Mouse (Mus musculus): ENCODE measurements at regions not wholly inside any gene's neighbourhood (a gene's known extent, or its start where the extent isn't known, plus 50 kb on each side); places are given as distances from the start of the nearest gene placed in this dataset.

GRCm38 (mm10) chr9:71027626-71028025 lies 75.6 kb upstream of the Lipc start:
- DNase-seq (ENCODE audit: low spot score) (peak; percentile 32), ATAC-seq (no peak)
- no peak for TF ChIP-seq CTCF (IDR thresholded peaks at IDR 0.05)
- no peak for TF ChIP-seq EP300 (IDR thresholded peaks at IDR 0.05)
- Histone ChIP-seq H3K27me3 (replicated peaks; ENCODE audit: insufficient read depth, low read length) (no peaks in the 10 kb centered on the region), H3K27ac (ENCODE audit: low read length) (no peak overlapping the region), H3K4me2 (replicated peaks; ENCODE audit: low read depth, low read length) (no peak overlapping the region), H3K9me3 (ENCODE audit: low read length) (no peaks in the 10 kb centered on the region), H3K9ac (replicated peaks; ENCODE audit: low read depth) (no peak overlapping the region), H3K4me3 (ENCODE audit: low read depth, low read length) (no peak overlapping the region), H3K4me1 (ENCODE audit: insufficient read depth, low read depth, low read length) (no peaks in the 10 kb centered on the region), H3K36me3 (ENCODE audit: insufficient read depth, low read length) (no peaks in the 10 kb centered on the region)
- WGBS, result 44% methylated on average over 2 of the region's 2 CpGs

- DNase-seq (ENCODE audit: low spot score) (no peak), ATAC-seq (no peak)
- TF ChIP-seq CTCF (IDR thresholded peaks at IDR 0.05) (no peak), EP300 (IDR thresholded peaks at IDR 0.05) (no peak)
- 64% methylated on average over 3 of the region's 3 CpGs for WGBS
- Histone ChIP-seq H3K36me3 (ENCODE audit: insufficient read depth, low read length) (no peaks in the 10 kb centered on the region), H3K27me3 (replicated peaks; ENCODE audit: insufficient read depth, low read length) (no peaks in the 10 kb centered on the region), H3K4me3 (ENCODE audit: low read depth, low read length) (no peak overlapping the region), H3K27ac (ENCODE audit: low read length) (no peak overlapping the region), H3K9ac (replicated peaks; ENCODE audit: low read depth) (no peak overlapping the region), H3K4me2 (replicated peaks; ENCODE audit: low read depth, low read length) (no peak overlapping the region), H3K9me3 (ENCODE audit: low read length) (no peaks in the 10 kb centered on the region), H3K4me1 (ENCODE audit: insufficient read depth, low read depth, low read length) (no peaks in the 10 kb centered on the region)
These were observed 73.2 kb upstream of the Lipc start for GRCm38 (mm10) chr9:71025196-71025595.

GRCm38 (mm10) chr9:71018206-71018605 lies 66.2 kb upstream of the Lipc start:
- no peaks in the 10 kb centered on the region for H3K36me3 ChIP-seq (ENCODE audit: insufficient read depth, low read length)
- H3K27ac ChIP-seq (ENCODE audit: low read length), result no peak overlapping the region
- H3K9ac ChIP-seq (replicated peaks; ENCODE audit: low read depth), result no peak overlapping the region
- no peak for TF ChIP-seq EP300 (IDR thresholded peaks at IDR 0.05)
- no peak for TF ChIP-seq CTCF (IDR thresholded peaks at IDR 0.05)
- DNase-seq (ENCODE audit: low spot score) (no peak), ATAC-seq (no peak)
- no peak overlapping the region for H3K4me2 ChIP-seq (replicated peaks; ENCODE audit: low read depth, low read length)
- no peaks in the 10 kb centered on the region for H3K9me3 ChIP-seq (ENCODE audit: low read length)
- no peak overlapping the region for H3K4me3 ChIP-seq (ENCODE audit: low read depth, low read length)
- 88% methylated on average over 9 of the region's 9 CpGs for WGBS
- H3K4me1 ChIP-seq (ENCODE audit: insufficient read depth, low read depth, low read length), result no peaks in the 10 kb centered on the region
- no peaks in the 10 kb centered on the region for H3K27me3 ChIP-seq (replicated peaks; ENCODE audit: insufficient read depth, low read length)

GRCm38 (mm10) chr9:71017396-71018179 lies 65.6 kb upstream of the Lipc start:
- ATAC-seq, result no peak
- H3K27ac ChIP-seq (ENCODE audit: low read length), result no peak overlapping the region
- no peaks in the 10 kb centered on the region for H3K9me3 ChIP-seq (ENCODE audit: low read length)
- no peak for DNase-seq (ENCODE audit: low spot score)
- no peaks in the 10 kb centered on the region for H3K27me3 ChIP-seq (replicated peaks; ENCODE audit: insufficient read depth, low read length)
- no peaks in the 10 kb centered on the region for H3K4me1 ChIP-seq (ENCODE audit: insufficient read depth, low read depth, low read length)
- no peak overlapping the region for H3K9ac ChIP-seq (replicated peaks; ENCODE audit: low read depth)
- H3K36me3 ChIP-seq (ENCODE audit: insufficient read depth, low read length), result no peaks in the 10 kb centered on the region
- 82% methylated on average over 10 of the region's 10 CpGs for WGBS
- no peak overlapping the region for H3K4me3 ChIP-seq (ENCODE audit: low read depth, low read length)
- H3K4me2 ChIP-seq (replicated peaks; ENCODE audit: low read depth, low read length), result no peak overlapping the region
- TF ChIP-seq CTCF (IDR thresholded peaks at IDR 0.05) (no peak), EP300 (IDR thresholded peaks at IDR 0.05) (no peak)

GRCm38 (mm10) chr9:71015942-71016341 lies 63.9 kb upstream of the Lipc start:
- no peak overlapping the region for H3K4me3 ChIP-seq (ENCODE audit: low read depth, low read length)
- H3K36me3 ChIP-seq (ENCODE audit: insufficient read depth, low read length), result no peaks in the 10 kb centered on the region
- H3K27me3 ChIP-seq (replicated peaks; ENCODE audit: insufficient read depth, low read length), result no peaks in the 10 kb centered on the region
- TF ChIP-seq CTCF (IDR thresholded peaks at IDR 0.05) (no peak), EP300 (IDR thresholded peaks at IDR 0.05) (no peak)
- H3K4me1 ChIP-seq (ENCODE audit: insufficient read depth, low read depth, low read length), result no peaks in the 10 kb centered on the region
- 85% methylated on average over 3 of the region's 3 CpGs for WGBS
- H3K27ac ChIP-seq (ENCODE audit: low read length), result no peak overlapping the region
- DNase-seq (ENCODE audit: low spot score) (no peak), ATAC-seq (no peak)
- no peak overlapping the region for H3K4me2 ChIP-seq (replicated peaks; ENCODE audit: low read depth, low read length)
- no peaks in the 10 kb centered on the region for H3K9me3 ChIP-seq (ENCODE audit: low read length)
- no peak overlapping the region for H3K9ac ChIP-seq (replicated peaks; ENCODE audit: low read depth)

- no peaks in the 10 kb centered on the region for H3K9me3 ChIP-seq (ENCODE audit: low read length)
- H3K36me3 ChIP-seq (ENCODE audit: insufficient read depth, low read length), result no peaks in the 10 kb centered on the region
- H3K9ac ChIP-seq (replicated peaks; ENCODE audit: low read depth), result no peak overlapping the region
- no peak overlapping the region for H3K4me2 ChIP-seq (replicated peaks; ENCODE audit: low read depth, low read length)
- DNase-seq (ENCODE audit: low spot score), result no peak
- H3K4me3 ChIP-seq (ENCODE audit: low read depth, low read length), result no peak overlapping the region
- no peak overlapping the region for H3K27ac ChIP-seq (ENCODE audit: low read length)
- no peaks in the 10 kb centered on the region for H3K27me3 ChIP-seq (replicated peaks; ENCODE audit: insufficient read depth, low read length)
- TF ChIP-seq CTCF (IDR thresholded peaks at IDR 0.05) (no peak), EP300 (IDR thresholded peaks at IDR 0.05) (no peak)
- no peaks in the 10 kb centered on the region for H3K4me1 ChIP-seq (ENCODE audit: insufficient read depth, low read depth, low read length)
- no peak for ATAC-seq
These were observed 63.4 kb upstream of the Lipc start for GRCm38 (mm10) chr9:71015400-71015799.

Measured in lung, postnatal 0 days (tissue).